Mouse (Mus musculus): ENCODE measurements at regions not wholly inside any gene's neighbourhood (a gene's known extent, or its start where the extent isn't known, plus 50 kb on each side); places are given as distances from the start of the nearest gene placed in this dataset.

- TF ChIP-seq USF1 (IDR thresholded peaks at IDR 0.05; ENCODE audit: low read depth) (no peak), CTCF (IDR thresholded peaks at IDR 0.05; ENCODE audit: control insufficient read depth, insufficient read depth, insufficient read length) (no peak), MYOG (IDR thresholded peaks at IDR 0.05; ENCODE audit: control insufficient read depth, extremely low read depth, insufficient read length) (no peak), MAX (IDR thresholded peaks at IDR 0.05) (no peak), FOSL1 (IDR thresholded peaks at IDR 0.05; ENCODE audit: insufficient read depth, low read length, poor library complexity, severe bottlenecking) (no peak)
These were observed 61.7 kb downstream of the Thnsl1 start for GRCm38 (mm10) chr2:21267149-21267761.
